Mouse (Mus musculus) myocyte (in vitro differentiated cells): ENCODE data around the gene 1300017J02Rik. TPM values are rescaled to one million over a fixed set of nuclear protein-coding genes. Genes with fewer than 3 reads are reported as not detected.
A peak's percentile ranks its signal among the peaks of the same experiment; 100 is the strongest.

Experiments
- H3K27me3 ChIP-seq: one replicate; pipeline ENCODE4 v1.6.1; 2011; ENCODE audit not compliant: control insufficient read depth, insufficient read depth, insufficient read length
- H3K36me3 ChIP-seq: one replicate; pipeline ENCODE4 v1.6.1; 2011; ENCODE audit not compliant: control insufficient read depth, insufficient read depth
- H3K4me2 ChIP-seq: one replicate; pipeline ENCODE4 v1.6.1; 2011; ENCODE audit warnings: low read depth, control low read depth
- H3K4me3 ChIP-seq: one replicate; pipeline ENCODE4 v1.5.1; 2011; ENCODE audit warnings: mild to moderate bottlenecking, control low read depth, moderate library complexity
- H3K79me2 ChIP-seq: one replicate; pipeline ENCODE4 v1.6.1; 2011; ENCODE audit not compliant: control insufficient read depth, insufficient read depth
- H3ac ChIP-seq: one replicate; pipeline ENCODE4 v1.6.1; 2011; ENCODE audit not compliant: control insufficient read depth, insufficient read length
- CEBPB ChIP-seq: IDR thresholded peaks from 2 replicates; pipeline ENCODE4 v1.6.1; 2011; ENCODE audit warnings: mild to moderate bottlenecking, moderate library complexity; ENCODE audit not compliant: poor library complexity, insufficient read depth, severe bottlenecking
- E2F4 ChIP-seq: IDR thresholded peaks from one replicate; pipeline ENCODE4 v1.6.1; 2011; ENCODE audit warnings: mild to moderate bottlenecking, control low read depth, moderate library complexity; ENCODE audit not compliant: insufficient read depth
- MAX ChIP-seq: IDR thresholded peaks from one replicate; pipeline ENCODE4 v1.6.1; 2011; ENCODE audit warnings: low read depth, mild to moderate bottlenecking, control low read depth
- MYOD1 ChIP-seq, 3 experiments: IDR thresholded peaks; one replicate each; pipeline ENCODE4 v1.6.1; 2011; ENCODE audit warnings: control low read depth in 2 of 3, low read depth in 2 of 3, mild to moderate bottlenecking in 2 of 3, moderate library complexity in 1 of 3; ENCODE audit not compliant: insufficient read length in 2 of 3, control insufficient read depth in 1 of 3
- MYOG ChIP-seq, 3 experiments: IDR thresholded peaks; one replicate each; pipeline ENCODE4 v1.6.1; 2011; ENCODE audit warnings: control low read depth in 2 of 3, low read depth in 2 of 3, mild to moderate bottlenecking in 2 of 3; ENCODE audit not compliant: insufficient read length in 2 of 3, control insufficient read depth in 1 of 3, insufficient read depth in 1 of 3
- POLR2A ChIP-seq: IDR thresholded peaks from one replicate; pipeline ENCODE4 v1.6.1; 2011; ENCODE audit warnings: low read depth, mild to moderate bottlenecking, control low read depth, moderate library complexity; ENCODE audit not compliant: insufficient read length
- POLR2AphosphoS2 ChIP-seq: IDR thresholded peaks from one replicate; pipeline ENCODE4 v1.6.1; 2011; ENCODE audit warnings: low read depth, control low read depth; ENCODE audit not compliant: insufficient read length
- REST ChIP-seq: IDR thresholded peaks from one replicate; pipeline ENCODE4 v1.6.1; 2011; ENCODE audit warnings: mild to moderate bottlenecking, control low read depth, moderate library complexity; ENCODE audit not compliant: insufficient read depth, insufficient read length
- SRF ChIP-seq: IDR thresholded peaks from one replicate; pipeline ENCODE4 v1.6.1; 2011; ENCODE audit warnings: low read depth; ENCODE audit not compliant: control insufficient read depth, insufficient read length
- TCF12 ChIP-seq: IDR thresholded peaks from one replicate; pipeline ENCODE4 v1.6.1; 2011; ENCODE audit warnings: mild to moderate bottlenecking, control low read depth; ENCODE audit not compliant: poor library complexity, insufficient read depth, severe bottlenecking
- TCF3 ChIP-seq: IDR thresholded peaks from one replicate; pipeline ENCODE4 v1.6.1; 2011; ENCODE audit warnings: low read depth, control low read depth; ENCODE audit not compliant: insufficient read length
- USF1 ChIP-seq: IDR thresholded peaks from one replicate; pipeline ENCODE4 v1.6.1; 2011; ENCODE audit warnings: low read depth, mild to moderate bottlenecking, control low read depth, moderate library complexity
- polyA plus RNA-seq: library from polyadenylated mRNA; unstranded; fragments of >200 nt; fragmentation: generic; extraction: Trizol; gene quantifications from one replicate; pipeline ENCODE4 v1.2.1, GENCODE M21; 2012; ENCODE audit warnings: missing spikeins

1300017J02Rik gene
- polyA plus RNA-seq, 1 experiment: 0.17 TPM

DNA sequence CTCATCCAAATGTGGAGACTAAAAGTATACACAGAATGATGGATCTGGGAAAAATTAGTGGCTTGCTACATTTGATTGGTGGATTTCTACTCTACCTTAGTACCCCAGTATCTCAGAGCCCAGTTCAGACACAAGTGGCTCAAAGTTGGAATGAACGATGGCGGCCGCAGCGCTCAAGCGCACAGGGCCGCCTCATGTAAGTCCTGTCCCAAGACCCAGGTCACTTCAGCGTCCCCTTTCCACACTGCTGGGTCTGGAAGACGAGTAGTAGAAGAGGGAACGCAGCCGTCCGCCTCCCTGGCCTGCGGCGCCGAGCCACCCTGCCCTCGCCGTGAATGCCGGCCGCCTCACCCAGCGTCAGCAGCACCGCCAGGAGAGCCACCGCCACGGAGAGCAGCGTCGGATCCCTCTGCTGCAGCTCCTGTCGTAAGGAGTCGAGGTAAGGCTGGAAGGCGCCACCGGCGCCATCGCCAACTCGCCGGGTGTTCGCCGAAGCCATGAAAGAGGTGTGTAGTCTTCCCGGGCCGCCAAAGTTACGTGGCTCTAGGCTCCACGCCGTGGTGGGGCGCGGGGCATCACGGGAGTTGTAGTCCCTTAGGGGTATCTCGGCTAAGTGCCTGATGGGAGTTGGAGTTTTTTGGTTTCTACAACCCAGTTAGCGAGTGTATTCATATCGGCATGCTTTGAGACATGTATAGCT lies 103.2 kb downstream of the 1300017J02Rik start, which contains the start of gene Srprb:
Srprb (minus strand) TSS at position 577 of the 700 bp plus-strand sequence.
- Histone ChIP-seq H3K4me2 (peak within 1 kb of the TSS; percentile 86), H3K4me3 (peak within 1 kb of the TSS; percentile 32), H3K27me3 (no peaks in the 10 kb centered on the region), H3K79me2 (peaks cover 5% of the 10 kb centered on the region), H3ac (peak within 1 kb of the TSS; percentile 74), H3K36me3 (peaks cover 16% of the 10 kb centered on the region)
- TF ChIP-seq MYOD1 (IDR thresholded peaks at IDR 0.05; ENCODE audit: control insufficient read depth in 1 of 3, insufficient read length in 2 of 3, low read depth in 2 of 3) (no peak), MYOG (IDR thresholded peaks at IDR 0.05; ENCODE audit: control insufficient read depth in 1 of 3, insufficient read depth in 1 of 3, insufficient read length in 2 of 3, low read depth in 2 of 3) (peak in 1 of 3 experiments; percentile 22), MAX (no peak), POLR2AphosphoS2 (peak; percentile 78), POLR2A (peak; percentile 75), SRF (no peak), REST (no peak), E2F4 (peak; percentile 35), TCF3 (no peak), USF1 (no peak), TCF12 (no peak), CEBPB (no peak)

Other genes with a start within 250 kb of the 1300017J02Rik start
- 2.4 TPM for gene Rab6b, start 193.3 kb downstream of the 1300017J02Rik start, polyA plus RNA-seq
- 60.2 TPM for gene Srprb, start 102.9 kb downstream of the 1300017J02Rik start, polyA plus RNA-seq
- gene Gm20425, start 74.8 kb downstream of the 1300017J02Rik start, polyA plus RNA-seq: not detected
- gene Trf, start 74.6 kb downstream of the 1300017J02Rik start, polyA plus RNA-seq: not detected
- gene Topbp1, start 133 bp upstream of the 1300017J02Rik start, polyA plus RNA-seq: 8.4 TPM
- gene Cdv3, start 60.8 kb upstream of the 1300017J02Rik start, polyA plus RNA-seq: 92.9 TPM
- gene Bfsp2, start 175.3 kb upstream of the 1300017J02Rik start, polyA plus RNA-seq: 0.25 TPM